ENCODE assay signal across 17 mouse cellular contexts in genomic region chr7:78129966-78130365, GRCm38 (mm10).
"Had no signal": no experiment of that assay in that cellular context is flagged by ENCODE, and none has a peak within 500 bp of the region (broad histone marks: within the 10 kb centered on the region; RNA-seq: fewer than 3 reads in every experiment).

No protein-coding gene starts in this region.

- H3K4me2 ChIP-seq: lung, embryonic 15.5 days; midbrain, embryonic 11.5 days; midbrain, embryonic 13.5 days; midbrain, embryonic 15.5 days; neural tube, embryonic 12.5 days; stomach, embryonic 15.5 days had no signal

- H3K4me3 ChIP-seq: lung, embryonic 15.5 days; megakaryocyte, embryonic 14.5 days; midbrain, embryonic 13.5 days; midbrain, embryonic 15.5 days; neural tube, embryonic 12.5 days; stomach, embryonic 15.5 days had no signal

- H3K27me3 ChIP-seq: lung, embryonic 15.5 days; megakaryocyte, embryonic 14.5 days; midbrain, embryonic 13.5 days; midbrain, embryonic 15.5 days; neural tube, embryonic 12.5 days; stomach, embryonic 15.5 days had no signal

- ATAC-seq: lung, postnatal 0 days; midbrain, embryonic 13.5 days; midbrain, embryonic 15.5 days had no signal

- H3K9ac ChIP-seq: lung, embryonic 15.5 days; midbrain, embryonic 13.5 days; midbrain, embryonic 15.5 days; neural tube, embryonic 12.5 days; stomach, embryonic 15.5 days had no signal

- H3K36me3 ChIP-seq: lung, embryonic 15.5 days; midbrain, embryonic 13.5 days; midbrain, embryonic 15.5 days; neural tube, embryonic 12.5 days; stomach, embryonic 15.5 days had no signal

- H3K27ac ChIP-seq: lung, embryonic 15.5 days; macrophage; midbrain, embryonic 13.5 days; midbrain, embryonic 15.5 days; neural tube, embryonic 12.5 days; stomach, embryonic 15.5 days; stomach, postnatal 0 days had no signal

- DNase-seq: lung, adult 2 months; lung, postnatal 14 days; lung, postnatal 36 days; right cerebral cortex, postnatal 14 days; thymus, adult 2 months; thymus, postnatal 25 days; thymus, postnatal 4 days had no signal

- H3K9me3 ChIP-seq: lung, embryonic 15.5 days; midbrain, embryonic 13.5 days; midbrain, embryonic 15.5 days; neural tube, embryonic 12.5 days; stomach, embryonic 15.5 days had no signal

- H3K4me1 ChIP-seq: lung, embryonic 15.5 days; megakaryocyte, embryonic 14.5 days; midbrain, embryonic 13.5 days; midbrain, embryonic 15.5 days; neural tube, embryonic 12.5 days; stomach, embryonic 15.5 days had no signal
